Mouse (Mus musculus) frontal cortex, adult (tissue): Measurements from ENCODE around the gene Abl1.

Experiments used
- ATAC-seq: cut with Nextera tagmentation; 2 replicates; pipeline ENCODE4 v1.9.2; 2017; ENCODE audit warnings: mild to moderate bottlenecking, moderate library complexity, mixed read lengths; ENCODE audit not compliant: low TSS enrichment

The Abl1 gene

GRCm38 (mm10) chr2:31787029-31787428 is 98.9 kb downstream of the Abl1 start:
- ATAC-seq = peak; percentile 75

DNA sequence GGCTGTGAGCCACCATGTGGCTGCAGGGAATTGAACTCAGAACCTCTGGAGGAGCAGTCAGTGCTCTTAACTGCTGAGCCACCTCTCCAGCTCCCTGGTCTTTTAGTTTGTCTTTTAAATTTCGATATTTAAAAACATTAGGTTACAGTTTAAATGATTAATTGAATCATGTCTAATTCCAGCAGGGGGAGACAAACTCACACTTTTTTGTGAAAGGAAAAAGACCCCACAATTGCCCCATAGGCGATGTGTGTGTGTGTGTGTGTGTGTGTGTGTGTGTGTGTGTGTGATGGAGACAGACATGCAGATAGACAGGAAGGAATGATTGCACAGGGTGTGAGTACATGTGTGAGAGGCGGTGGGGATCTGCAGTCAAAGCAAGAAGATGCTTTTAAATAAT is 100.1 kb downstream of the Abl1 start:
- ATAC-seq = no peak

DNA sequence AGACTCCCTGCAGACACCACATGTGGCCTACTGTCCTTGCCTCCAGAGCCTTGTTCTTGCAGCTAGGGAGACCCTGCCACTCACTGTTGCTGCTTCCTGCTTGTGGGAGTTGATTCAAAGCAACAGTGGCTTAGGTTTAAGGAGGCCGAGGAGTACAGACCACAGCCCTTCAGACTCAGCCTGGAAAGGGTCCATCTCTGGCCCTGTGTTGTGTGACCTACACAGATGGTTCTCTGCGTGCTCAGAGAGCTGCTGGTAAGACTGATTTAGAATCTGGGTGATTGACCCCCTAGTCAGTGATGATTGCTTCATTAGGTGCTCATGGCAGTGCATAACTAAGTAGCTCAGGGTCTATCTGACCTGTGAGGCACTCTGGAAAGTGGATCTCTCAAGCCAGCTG is 101.0 kb downstream of the Abl1 start:
- no peak for ATAC-seq

DNA sequence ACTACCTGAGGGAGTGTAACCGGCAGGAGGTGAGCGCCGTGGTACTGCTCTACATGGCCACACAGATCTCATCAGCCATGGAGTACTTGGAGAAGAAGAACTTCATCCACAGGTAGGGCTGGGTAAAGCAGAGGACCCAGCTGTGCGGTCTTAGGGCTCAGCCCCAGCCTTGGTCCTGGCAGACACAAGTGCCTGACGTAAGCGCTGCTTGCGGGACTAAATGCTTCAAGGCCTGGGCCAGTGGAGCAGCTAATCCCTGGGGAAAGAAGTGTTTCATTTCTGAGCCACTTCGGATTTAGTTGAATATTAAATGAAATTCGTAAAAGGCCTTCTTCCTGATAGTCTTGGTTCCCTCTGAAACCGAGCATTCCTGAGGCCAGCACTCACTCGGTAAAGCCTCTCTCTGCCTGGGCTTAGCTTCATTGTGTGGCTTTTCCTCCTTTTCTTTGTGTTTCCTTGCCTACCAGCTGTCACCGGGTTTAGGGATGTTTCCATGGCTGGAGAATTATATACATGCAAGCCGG is 102.6 kb downstream of the Abl1 start:
- ATAC-seq = no peak

DNA sequence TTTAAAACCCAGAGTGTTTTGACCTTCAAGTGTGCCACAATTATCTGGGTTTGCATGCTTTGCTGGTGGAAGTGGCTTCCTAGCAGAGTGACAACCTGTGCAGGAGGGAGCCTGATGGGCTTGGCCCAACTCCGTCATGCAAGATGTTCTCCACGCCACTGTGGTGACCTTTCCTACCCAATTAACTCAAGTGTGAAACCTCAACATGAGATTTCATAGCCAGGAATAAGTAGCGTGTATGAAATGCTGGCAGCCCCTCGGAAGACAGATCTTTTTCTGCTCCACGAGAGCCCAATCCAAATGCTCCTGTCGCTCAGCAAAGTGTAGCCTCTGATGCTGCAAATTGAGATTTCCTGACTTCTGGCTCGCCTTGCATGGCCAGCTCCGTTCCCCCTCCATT is 103.1 kb downstream of the Abl1 start:
- no peak for ATAC-seq

DNA sequence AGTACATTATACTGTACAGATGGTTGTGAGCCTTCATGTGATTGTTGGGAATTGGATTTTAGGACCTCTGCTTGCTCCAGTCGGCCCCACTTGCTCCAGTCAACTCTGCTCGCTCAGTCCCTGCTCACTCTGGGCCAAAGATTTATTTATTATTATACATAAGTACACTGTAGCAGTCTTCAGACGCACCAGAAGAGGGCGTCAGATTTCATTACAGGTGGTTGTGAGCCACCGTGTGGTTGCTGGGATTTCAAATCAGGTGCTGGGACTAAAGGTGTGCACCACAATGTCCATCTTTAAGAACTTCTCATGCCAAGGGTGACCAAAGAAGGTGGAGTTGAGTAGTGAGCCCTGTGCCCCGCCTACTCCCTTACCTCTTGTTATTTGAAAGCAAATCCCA is 104.4 kb downstream of the Abl1 start:
- ATAC-seq = no peak

GRCm38 (mm10) chr2:31796943-31797342 is 108.8 kb downstream of the Abl1 start:
- no peak for ATAC-seq

- ATAC-seq = no peak
These were observed 113.2 kb downstream of the Abl1 start for GRCm38 (mm10) chr2:31801416-31801815.

DNA sequence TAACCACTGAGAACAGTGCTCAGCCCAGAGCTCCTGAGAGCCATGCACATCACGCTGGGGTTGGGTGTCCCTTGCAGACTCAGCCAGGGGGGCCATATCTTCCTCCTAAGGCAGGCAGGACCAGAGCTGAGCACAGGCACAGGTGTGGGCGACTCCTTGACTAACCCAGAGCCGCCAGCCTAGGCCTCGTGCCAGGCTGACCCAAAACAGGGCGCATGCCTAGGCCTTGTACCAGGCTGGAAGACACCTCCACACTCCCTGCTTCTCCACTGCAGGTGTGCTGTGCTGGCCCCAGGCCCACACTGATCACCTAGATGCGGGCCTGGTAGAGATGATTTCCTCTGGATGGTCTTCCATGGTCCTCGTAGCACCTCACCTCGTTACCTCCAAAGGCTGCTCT is 114.6 kb downstream of the Abl1 start:
- no peak for ATAC-seq

DNA sequence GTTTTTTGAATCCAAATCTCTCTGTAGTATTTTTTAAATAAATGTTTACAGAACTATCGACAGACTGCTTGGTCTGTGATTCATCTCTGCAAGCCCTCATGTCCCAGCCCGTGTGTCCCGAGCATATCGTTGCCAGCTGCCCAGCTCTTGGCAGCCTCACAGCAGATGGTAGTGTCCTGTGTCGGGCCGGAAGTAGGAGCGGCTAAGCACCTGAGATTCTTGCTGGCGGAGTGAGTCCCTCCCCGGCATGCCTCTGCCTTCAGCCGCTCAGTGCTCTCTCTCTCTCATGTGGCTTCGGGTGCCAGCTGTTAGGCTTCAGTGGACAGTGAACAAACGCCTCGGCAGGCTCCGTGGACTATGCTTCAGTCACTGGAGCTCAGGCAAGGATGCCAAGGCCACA is 115.3 kb downstream of the Abl1 start:
- ATAC-seq = no peak

DNA sequence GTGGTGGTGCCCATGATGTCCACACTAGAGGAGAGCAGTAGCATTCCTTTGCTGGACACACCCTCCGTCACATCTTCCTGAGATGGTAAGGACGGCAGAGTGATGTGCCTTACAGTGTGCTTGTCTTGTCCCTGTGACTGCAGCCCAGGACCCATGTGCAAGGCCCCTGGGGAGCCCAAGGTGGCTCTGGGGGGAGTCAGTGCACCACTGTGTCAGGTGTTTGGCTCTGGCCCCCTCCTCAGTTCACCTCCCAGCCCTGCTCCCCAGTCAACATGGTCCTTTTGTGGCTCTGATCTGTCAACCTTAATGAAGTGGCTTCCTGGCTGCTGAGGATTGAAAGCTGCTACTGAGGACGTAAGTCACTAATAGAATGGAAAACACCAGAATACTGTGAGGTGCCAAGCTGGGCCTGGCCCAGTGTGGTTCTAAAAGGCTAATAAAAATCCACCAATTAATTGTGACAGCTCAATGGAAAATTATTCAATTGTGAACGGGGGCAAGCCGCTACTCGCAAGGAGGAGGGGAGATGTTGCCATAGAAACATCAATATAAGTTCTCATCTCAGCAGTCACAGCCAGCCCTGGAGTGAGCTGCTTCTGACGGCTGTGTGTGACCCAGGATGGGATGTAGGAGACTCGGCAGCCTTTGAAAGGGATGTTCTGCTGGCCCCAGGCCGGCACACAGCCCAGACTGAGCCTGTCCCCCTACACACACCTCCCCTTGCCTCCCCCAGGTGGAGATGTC is 118.6 kb downstream of the Abl1 start:
- ATAC-seq = no peak

DNA sequence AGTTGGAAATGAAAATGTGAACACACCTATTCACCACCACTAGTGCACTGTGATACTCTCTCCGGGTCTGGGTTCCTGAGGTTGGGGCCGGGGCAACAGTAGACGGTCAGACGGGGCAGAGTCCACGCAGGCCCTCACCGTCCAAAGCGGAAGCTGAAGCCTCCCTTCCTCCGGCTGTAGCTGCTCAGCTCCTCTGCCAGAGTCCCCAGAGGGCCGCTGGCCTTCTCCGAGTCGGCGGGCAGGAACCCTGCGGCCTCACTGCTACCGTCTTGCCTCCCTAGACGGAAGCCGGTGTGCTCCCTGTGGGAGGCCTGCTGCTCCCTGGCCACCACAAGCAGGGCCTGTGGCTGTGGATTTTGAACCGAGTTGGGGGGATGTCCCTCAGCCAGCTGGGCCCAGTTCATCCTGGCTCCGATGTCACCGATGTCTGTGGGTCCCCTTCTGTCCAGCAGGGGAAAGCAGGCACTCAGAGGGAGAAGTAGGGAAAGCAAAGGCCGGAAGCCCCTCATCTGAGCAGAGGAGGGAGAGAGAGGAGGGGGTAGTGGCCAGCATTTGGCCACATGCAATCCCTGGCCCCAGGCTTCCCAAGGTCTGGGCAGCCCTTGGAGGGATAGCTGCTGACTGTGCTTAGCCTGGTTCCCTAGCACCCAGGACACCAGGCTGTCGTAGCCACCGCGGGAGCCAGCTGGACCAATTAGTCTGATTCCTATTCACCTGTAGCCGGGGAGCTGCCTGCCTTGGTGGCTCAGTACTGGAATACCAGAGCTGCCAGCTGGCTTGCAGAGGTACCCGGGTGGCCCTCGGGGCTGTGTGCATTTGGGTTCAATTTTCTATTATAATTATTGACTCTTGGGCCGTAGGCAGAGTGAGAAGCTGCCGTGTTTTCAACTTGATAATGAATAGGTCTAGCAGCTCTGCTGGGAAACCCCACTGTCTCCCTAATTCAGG is 120.5 kb downstream of the Abl1 start:
- ATAC-seq = no peak

- ATAC-seq = no peak
These were observed 121.2 kb downstream of the Abl1 start for GRCm38 (mm10) chr2:31809358-31809740.

DNA sequence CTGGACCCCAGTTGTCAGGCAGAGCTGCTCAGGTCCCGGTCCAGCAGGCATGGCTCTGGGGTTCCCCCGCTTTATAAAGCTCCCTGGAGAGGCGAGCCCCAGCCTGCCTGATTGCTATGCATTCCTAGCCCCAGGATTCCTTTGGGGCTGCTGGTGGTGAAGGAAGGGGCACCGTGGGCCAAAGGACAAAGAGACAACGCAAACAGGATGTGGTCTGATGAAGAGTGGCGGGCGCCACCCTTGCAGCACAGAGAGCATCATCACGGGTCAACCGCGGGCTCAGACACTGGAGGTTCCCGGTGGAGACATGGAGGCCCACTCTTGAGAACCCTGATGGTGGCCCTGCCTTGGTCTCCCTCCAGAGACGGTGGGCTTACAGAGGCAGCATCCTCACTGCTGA is 122.3 kb downstream of the Abl1 start, which contains the start of gene Qrfp:
Gene Qrfp (minus strand): TSS at position 137 of the 400 bp plus-strand sequence.
- no peak for ATAC-seq

DNA sequence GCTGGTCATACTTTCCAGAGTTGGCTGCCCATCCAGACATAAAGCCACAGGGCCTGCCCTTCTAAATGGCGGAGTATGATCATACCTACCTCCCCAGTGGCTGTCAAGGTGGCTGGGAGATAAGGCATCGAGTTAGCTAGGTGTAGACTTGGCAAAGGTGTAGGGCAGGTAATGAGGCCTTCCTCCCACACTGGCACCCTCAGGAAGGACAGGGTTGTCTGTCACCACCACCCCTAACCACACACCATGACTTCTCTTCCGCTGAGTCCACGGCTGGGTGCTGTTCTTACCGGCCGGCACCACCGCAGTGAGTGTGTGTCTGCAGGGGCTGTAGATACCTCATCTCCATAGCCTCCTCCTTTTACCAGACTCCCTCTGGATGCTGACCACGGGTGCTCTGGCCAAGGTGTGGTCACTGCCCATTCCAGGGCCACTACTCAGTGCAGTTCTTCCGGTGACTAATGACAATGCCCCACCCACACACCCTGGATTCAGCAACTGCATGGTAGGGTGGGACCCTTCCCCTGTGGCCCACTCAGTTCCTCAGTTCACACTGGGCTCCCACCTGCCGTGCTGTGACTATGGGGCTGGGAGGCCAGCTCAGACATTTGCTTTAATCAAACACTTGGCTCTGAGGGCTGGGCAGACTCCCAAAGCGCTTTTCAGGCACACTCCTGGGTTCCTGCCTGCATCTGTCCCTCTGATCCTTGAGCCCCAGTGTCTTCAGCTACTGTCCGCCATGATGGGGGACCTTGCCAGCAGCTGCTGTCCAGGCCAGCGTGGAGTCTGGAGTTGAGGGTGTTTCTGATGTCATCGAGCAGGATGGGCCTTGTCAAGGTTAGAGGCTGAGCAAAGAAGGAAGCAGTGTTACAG is 123.1 kb downstream of the Abl1 start:
- ATAC-seq = no peak

- no peak for ATAC-seq
These were observed 125.5 kb downstream of the Abl1 start for GRCm38 (mm10) chr2:31813641-31814040.

GRCm38 (mm10) chr2:31814699-31815098 is 126.5 kb downstream of the Abl1 start:
- peak; percentile 82 for ATAC-seq

DNA sequence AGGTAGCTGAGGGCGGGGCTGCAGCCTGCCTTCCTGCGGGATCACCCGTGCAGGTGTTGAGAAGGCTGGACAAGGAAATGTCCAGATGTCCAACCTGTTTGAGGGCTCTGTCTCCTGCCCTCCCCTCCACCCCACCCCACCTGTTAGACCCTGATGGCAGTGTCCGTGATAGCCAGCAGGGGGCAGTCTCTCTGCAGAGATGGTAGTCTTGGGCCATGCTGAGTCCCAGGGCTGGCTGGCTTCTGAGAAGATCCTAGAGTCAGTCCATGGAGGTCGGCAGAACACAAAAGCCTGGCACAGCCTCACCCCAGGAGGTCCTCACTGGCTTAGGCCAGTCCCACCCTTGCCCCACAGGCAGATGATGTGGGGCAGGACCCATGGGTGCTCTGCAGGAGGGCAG is 127.2 kb downstream of the Abl1 start:
- ATAC-seq = peak; percentile 67; the same call in 1 of the 2 replicates

- ATAC-seq = peak; percentile 85
These were observed 134.6 kb downstream of the Abl1 start for GRCm38 (mm10) chr2:31822524-31823371.

GRCm38 (mm10) chr2:31823933-31824730 is 136.0 kb downstream of the Abl1 start:
- no peak for ATAC-seq
